Mouse (Mus musculus) midbrain, embryonic 13.5 days (tissue): ENCODE results near the gene Prame. TPM values are rescaled to one million over a fixed set of nuclear protein-coding genes. Genes with fewer than 3 reads are reported as not detected.
"Not testable (repeated sequence)": the region's sequence is repeated elsewhere in the genome, so short reads cannot be mapped to it uniquely, and the experiment has no call there.

Experiments
- ATAC-seq: fragments of 200-750 bp; cut with Nextera tagmentation; 2 replicates; pipeline ENCODE4 v1.8.0; 2017; ENCODE audit warnings: mild to moderate bottlenecking, moderate TSS enrichment, moderate library complexity
- H3K27ac ChIP-seq: fragments of 300-500 bp; sonication (generic); 2 replicates; pipeline ENCODE4 v1.5.1; 2015; ENCODE audit warnings: inconsistent platforms, mild to moderate bottlenecking, moderate library complexity
- H3K27me3 ChIP-seq: fragments of 300-500 bp; sonication (generic); 2 replicates; pipeline ENCODE4 v1.6.1; 2015; ENCODE audit warnings: mild to moderate bottlenecking, inconsistent platforms
- H3K36me3 ChIP-seq: fragments of 300-500 bp; sonication (generic); 2 replicates; pipeline ENCODE4 v1.6.1; 2015; ENCODE audit warnings: mild to moderate bottlenecking, inconsistent platforms
- H3K4me1 ChIP-seq: fragments of 300-500 bp; sonication (generic); replicated peaks from 2 replicates; pipeline ENCODE4 v1.6.1; 2015; ENCODE audit warnings: inconsistent platforms
- H3K4me2 ChIP-seq: fragments of 300-500 bp; sonication (generic); replicated peaks from 2 replicates; pipeline ENCODE4 v1.6.1; 2015; ENCODE audit warnings: moderate library complexity, mild to moderate bottlenecking, inconsistent platforms
- H3K4me3 ChIP-seq: fragments of 300-500 bp; sonication (generic); replicated peaks from 2 replicates; pipeline ENCODE4 v1.5.1; 2015; ENCODE audit warnings: mild to moderate bottlenecking, inconsistent platforms
- H3K9ac ChIP-seq: fragments of 300-500 bp; sonication (generic); replicated peaks from 2 replicates; pipeline ENCODE4 v1.6.1; 2015; ENCODE audit warnings: mild to moderate bottlenecking, inconsistent platforms
- H3K9me3 ChIP-seq: fragments of 300-500 bp; sonication (generic); 2 replicates; pipeline ENCODE4 v1.6.1; 2016; ENCODE audit warnings: mild to moderate bottlenecking, inconsistent platforms
- WGBS: fragments of 180-500 bp; shearing (Covaris S2); methylation state at CpG from one replicate; pipeline ENCODE4 v1.1.7; 2015; 5-methylcytosine and 5-hydroxymethylcytosine counted together
- polyA plus RNA-seq: library from polyadenylated mRNA; unstranded; fragments of >200 nt; fragmentation: Nextera tagmentation; extraction: Ambion mirVana; gene quantifications from 2 replicates; pipeline ENCODE4 v1.2.1, GENCODE M21; 2015

Prame gene
- polyA plus RNA-seq, result not detected in 2 replicates

DNA sequence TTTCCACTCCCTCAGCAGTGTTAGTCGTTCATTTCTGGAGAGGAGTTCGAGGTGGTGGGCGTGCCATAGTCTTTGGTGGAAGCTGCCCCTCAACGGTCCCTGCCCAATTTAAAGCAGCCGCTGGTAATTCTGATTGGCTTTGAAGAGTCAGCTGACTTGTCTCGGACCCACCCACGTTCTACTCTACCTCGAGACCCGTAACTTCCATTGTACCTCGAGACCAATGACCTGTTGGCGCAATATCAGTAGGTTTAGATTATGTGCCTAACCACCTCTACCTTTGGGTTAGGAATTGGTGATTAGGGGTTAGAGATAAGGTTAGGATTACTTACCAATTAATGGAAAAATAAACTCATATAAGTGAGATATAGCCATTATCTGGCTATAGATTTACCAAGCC lies at the start of gene Prame:
TSS of gene Prame (minus strand) at position 101 of the 400 bp plus-strand sequence.
- H3K4me3 ChIP-seq, result no peak within 1 kb of the TSS
- no peak for ATAC-seq
- 90% methylated on average over 11 of the region's 11 CpGs for WGBS

DNA sequence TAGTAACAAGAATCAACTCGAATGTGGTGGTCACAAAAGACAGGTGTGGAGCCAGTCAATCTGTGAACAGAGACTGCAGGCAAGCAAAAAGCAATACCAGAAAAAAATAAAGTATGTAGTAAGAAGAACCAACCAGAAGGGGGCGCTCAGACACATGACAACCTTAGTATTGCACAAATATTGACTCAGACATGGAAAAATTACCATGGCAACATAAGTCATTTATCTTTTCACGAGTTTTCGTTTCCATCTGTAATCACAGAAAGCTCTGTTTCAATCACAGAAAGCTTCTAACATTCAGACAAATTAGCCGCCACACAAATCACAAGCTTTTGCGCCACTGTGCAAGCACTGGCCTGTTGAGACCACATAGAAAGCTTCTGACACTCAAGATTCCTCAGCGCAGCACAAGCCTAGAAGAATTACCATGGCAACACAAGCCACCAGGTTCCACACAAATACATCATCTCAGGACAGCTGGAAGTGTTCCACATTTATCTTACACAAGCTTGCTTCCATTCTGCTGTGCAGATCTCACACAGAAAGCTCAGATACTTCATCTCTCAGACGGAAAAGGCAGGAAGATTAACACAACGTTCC lies 24.8 kb upstream of the Prame start:
- no peak for ATAC-seq

More for the DNA sequence above, at the start of gene Prame:
- no peak within 1 kb of the TSS for H3K4me2 ChIP-seq
- H3K27ac ChIP-seq, result no peak within 1 kb of the TSS
- H3K9me3 ChIP-seq, result no peaks in the 10 kb centered on the region
- no peak within 1 kb of the TSS for H3K9ac ChIP-seq
- H3K27me3 ChIP-seq, result no peaks in the 10 kb centered on the region
- no peaks in the 10 kb centered on the region for H3K36me3 ChIP-seq
- H3K4me1 ChIP-seq, result no peaks in the 10 kb centered on the region

DNA sequence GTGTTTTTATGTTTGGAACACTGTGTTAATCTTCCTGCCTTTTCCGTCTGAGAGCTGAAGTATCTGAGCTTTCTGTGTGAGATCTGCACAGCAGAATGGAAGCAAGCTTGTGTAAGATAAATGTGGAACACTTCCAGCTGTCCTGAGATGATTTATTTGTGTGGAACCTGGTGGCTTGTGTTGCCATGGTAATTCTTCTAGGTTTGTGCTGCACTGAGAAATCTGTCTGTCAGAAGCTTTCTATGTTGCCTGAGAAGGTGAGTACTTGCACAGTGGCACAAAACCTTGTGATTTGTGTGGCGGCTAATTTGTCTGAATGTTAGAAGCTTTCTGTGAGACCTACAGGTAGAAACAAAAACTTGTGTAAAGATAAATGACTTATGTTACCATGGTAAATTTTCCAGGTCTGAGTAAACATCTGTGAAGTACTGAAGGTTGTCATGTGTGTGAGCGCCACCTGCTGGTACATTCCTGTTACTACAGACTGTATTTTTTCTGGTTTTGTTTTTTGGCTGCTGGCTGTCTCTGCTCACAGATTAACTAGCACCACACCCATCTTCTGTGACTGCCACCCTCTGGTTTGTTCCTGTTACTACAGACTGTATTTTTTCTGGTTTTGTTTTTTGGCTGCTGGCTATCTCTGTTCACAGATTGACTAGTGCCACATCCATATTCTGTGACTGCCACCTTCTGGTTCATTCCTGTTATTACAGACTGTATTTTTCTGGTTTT lies 26.0 kb downstream of the Prame start:
- H3K36me3 ChIP-seq, ATAC-seq, H3K27ac ChIP-seq, H3K9ac ChIP-seq, H3K27me3 ChIP-seq, H3K4me1 ChIP-seq, H3K9me3 ChIP-seq, H3K4me3 ChIP-seq, H3K4me2 ChIP-seq: not testable (repeated sequence)
- 73% methylated on average over 3 of the region's 3 CpGs for WGBS

More for the DNA sequence above, 24.8 kb upstream of the Prame start:
- H3K4me1 ChIP-seq, result no peaks in the 10 kb centered on the region
- H3K4me2 ChIP-seq, result no peak overlapping the region
- 45% methylated on average over 9 of the region's 9 CpGs for WGBS
- no peak overlapping the region for H3K4me3 ChIP-seq
- H3K27ac ChIP-seq, result no peak overlapping the region
- no peaks in the 10 kb centered on the region for H3K9me3 ChIP-seq
- no peaks in the 10 kb centered on the region for H3K27me3 ChIP-seq
- H3K9ac ChIP-seq, result no peak overlapping the region
- no peaks in the 10 kb centered on the region for H3K36me3 ChIP-seq

DNA sequence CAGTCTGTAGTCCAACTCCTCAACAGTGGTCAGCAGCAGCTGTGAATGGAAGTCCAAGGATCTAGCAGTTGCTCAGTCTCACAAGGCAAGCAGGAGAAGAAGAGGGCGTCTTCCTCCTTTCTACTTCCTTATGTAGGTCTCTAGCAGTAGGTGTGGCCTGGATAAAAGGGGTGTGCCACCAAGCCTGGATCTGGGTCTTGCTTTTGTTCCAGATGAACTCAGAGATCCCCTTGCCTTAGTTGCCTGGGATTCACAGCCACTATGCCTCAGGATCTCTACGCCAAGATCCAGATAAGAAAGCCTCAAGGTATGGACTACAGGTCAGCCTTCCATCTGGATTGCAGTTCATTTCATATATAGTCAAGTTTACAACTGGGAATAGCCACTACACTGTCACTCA lies 28.8 kb downstream of the Prame start, which contains the start of gene Nxf7:
TSS of gene Nxf7 (minus strand) at position 101 of the 400 bp plus-strand sequence.
- 96% methylated on average over 2 of the region's 2 CpGs for WGBS
- no peaks in the 10 kb centered on the region; the same call in 1 of the 2 replicates for H3K9me3 ChIP-seq
- no peaks in the 10 kb centered on the region for H3K4me1 ChIP-seq
- H3K4me2 ChIP-seq, result no peak within 1 kb of the TSS
- no peak within 1 kb of the TSS for H3K27ac ChIP-seq
- no peak within 1 kb of the TSS for H3K9ac ChIP-seq
- no peak for ATAC-seq
- H3K4me3 ChIP-seq, result no peak within 1 kb of the TSS
- H3K36me3 ChIP-seq, result no peaks in the 10 kb centered on the region
- H3K27me3 ChIP-seq, result no peaks in the 10 kb centered on the region

DNA sequence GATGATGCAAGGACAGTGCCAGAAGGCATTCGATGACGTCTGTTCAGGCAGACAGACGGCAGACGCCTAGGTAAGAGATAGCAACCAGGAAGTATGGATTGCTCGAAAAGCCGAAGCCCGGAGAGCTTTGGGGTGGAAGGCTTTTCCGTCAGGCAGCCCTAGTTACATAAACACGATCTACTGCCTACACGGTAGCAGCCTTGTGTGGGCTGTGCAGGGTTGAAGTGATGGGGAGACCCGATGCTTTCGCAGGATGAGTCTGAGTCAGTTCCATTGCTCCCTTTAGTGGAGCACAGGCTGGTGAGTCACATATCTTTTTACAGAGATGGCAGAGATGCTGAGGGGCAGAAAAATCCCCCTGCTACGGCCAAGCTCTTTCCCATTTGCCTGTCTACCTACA lies 29.4 kb downstream of the Prame start:
- Histone ChIP-seq H3K27me3 (no peaks in the 10 kb centered on the region), H3K9me3 (no peaks in the 10 kb centered on the region; the same call in 1 of the 2 replicates), H3K9ac (no peak overlapping the region), H3K36me3 (no peaks in the 10 kb centered on the region), H3K27ac (no peak overlapping the region), H3K4me2 (no peak overlapping the region), H3K4me3 (no peak overlapping the region), H3K4me1 (no peaks in the 10 kb centered on the region)
- ATAC-seq, result no peak
- WGBS, result 95% methylated on average over 13 of the region's 13 CpGs

DNA sequence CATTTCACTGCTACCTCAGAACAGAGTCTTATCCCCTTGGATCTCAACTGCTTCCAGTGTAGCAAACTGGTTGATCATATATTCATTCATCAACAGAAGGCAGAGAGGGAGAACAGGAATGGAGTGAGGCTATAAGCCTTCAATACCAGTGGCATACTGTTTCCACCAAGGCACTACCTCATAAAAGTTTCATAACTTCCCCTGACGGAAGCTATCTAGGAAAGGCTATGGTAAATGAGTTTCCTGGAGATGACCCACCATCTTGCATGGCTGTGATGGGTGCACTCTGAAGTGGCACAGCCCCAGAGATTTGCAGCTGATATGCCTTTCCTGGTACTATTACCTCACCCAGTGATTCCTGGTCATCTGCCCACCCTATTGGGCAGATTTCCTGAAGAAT lies 51.1 kb downstream of the Prame start:
- Histone ChIP-seq H3K4me2 (no peak overlapping the region), H3K4me1 (no peaks in the 10 kb centered on the region), H3K9me3 (no peaks in the 10 kb centered on the region), H3K9ac (no peak overlapping the region), H3K27me3 (0 out of 2 replicates have a peak, but pooled peaks cover 3% of the 10 kb centered on the region), H3K27ac (no peak overlapping the region), H3K4me3 (no peak overlapping the region), H3K36me3 (no peaks in the 10 kb centered on the region)
- 81% methylated on average over 1 of the region's 1 CpGs for WGBS
- no peak for ATAC-seq

DNA sequence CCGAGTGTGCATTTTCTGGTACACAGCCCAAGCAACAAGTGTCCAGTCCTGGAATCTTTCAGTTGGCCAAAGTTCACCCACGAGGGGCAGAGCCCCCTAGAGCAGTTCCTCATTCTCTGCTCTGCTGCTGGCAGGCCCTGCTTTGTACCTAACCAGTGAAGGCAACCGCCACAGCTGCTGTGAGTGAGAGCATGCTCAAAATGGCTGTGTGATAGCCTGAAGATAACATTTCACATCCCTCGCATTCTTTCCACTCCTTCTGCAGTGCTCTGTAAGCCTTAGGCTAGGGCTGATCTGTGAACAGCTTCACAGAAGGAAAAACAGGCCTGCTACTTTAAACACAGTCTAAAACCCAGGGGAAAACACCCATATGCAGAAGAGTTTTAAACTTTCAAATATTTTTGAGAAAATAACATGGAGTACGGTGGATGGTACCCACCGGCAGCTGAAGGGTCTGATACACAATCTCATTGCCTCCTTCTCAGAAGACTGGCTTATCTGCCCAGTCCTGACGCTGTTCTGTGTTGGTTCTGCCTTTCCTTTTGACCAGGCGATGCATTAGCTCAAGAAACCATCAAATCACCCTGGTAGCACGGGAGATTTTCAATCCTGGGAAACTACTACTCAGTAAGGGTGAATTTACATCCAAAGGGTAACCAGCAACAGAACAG lies 52.4 kb downstream of the Prame start:
- not testable (repeated sequence) for ATAC-seq, H3K27ac ChIP-seq, H3K27me3 ChIP-seq, H3K9me3 ChIP-seq, H3K4me3 ChIP-seq, H3K9ac ChIP-seq, H3K36me3 ChIP-seq, H3K4me1 ChIP-seq, H3K4me2 ChIP-seq
- whole genome bisulfite sequencing, result 74% methylated on average over 9 of the region's 9 CpGs

DNA sequence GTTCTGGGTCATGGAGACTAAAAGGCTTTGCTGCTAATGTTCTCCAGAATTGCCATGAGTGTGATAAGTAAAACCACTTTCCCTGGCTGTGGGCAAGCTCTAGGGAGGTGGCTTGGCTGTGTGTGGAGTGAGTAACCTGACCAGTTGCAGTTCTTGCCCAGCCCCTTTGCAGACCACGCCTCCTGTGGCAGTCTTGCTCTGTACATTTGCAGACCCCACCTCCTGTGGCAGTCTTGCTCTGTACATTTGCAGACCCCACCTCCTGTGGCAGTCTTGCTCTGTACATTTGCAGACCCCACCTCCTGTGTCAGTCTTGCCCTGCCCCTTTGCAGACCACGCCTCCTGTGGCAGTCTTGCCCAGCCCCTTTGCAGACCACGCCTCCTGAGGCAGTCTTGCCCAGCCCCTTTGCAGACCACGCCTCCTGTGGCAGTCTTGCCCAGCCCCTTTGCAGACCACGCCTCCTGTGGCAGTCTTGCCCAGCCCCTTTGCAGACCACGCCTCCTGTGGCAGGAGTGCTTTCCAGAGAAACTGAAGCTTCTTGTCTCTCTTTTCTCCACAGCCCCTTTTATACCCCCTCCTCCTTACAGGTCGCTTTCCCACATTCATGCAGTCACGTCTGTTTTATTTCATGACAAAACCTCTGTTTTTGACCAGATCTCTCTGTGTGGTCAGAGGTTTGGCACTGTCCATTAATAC lies 53.1 kb downstream of the Prame start:
- H3K36me3 ChIP-seq, H3K27ac ChIP-seq, H3K9me3 ChIP-seq, H3K4me1 ChIP-seq, H3K4me2 ChIP-seq, H3K9ac ChIP-seq, H3K4me3 ChIP-seq, H3K27me3 ChIP-seq, ATAC-seq: not testable (repeated sequence)
- WGBS, result 29% methylated on average over 8 of the region's 8 CpGs

DNA sequence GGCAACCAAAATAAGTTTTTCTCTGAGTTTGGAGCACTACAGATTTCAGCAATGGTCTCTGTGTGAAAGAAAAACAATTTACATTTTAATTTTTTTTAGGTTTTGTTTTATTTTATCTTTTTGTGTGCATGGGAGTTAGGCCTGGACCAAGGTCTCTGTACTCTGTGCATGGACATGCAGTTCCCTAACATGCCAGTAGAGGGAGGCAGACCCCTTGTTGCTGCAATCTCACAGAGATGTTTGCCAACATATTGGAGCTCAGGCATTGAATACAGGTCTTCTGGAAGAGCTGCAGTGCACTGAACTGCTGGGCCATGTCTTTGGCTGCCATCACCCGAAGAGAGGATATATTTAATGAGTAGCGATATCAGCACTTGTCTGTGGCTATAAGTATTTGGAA lies 58.0 kb downstream of the Prame start:
- not testable (repeated sequence) for H3K4me2 ChIP-seq, H3K27ac ChIP-seq, H3K9ac ChIP-seq, H3K27me3 ChIP-seq, H3K4me1 ChIP-seq, H3K4me3 ChIP-seq, H3K36me3 ChIP-seq, H3K9me3 ChIP-seq
- WGBS, result 33% methylated on average over 2 of the region's 2 CpGs
- ATAC-seq, result peak; percentile 72

DNA sequence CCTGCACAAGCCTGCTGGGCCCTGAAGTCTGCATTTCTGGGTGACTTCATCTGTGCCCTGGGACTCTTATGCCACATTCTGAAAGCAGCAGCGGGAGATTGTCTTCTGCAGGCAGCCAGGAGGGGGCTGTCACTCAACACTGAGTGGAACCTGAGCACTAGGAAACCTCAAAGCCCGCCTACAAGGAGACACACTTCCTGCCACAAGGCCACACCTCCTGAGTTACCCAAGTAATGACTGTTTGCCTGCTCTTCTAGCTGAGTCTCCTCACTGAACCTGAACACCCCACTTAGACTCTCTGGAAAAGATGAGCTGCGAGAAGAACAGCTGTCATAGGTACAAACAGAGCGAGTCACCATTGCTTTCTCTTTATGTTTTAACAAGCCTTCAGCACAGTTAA lies 62.6 kb downstream of the Prame start:
- H3K4me1 ChIP-seq, H3K27ac ChIP-seq, H3K4me3 ChIP-seq, H3K36me3 ChIP-seq, H3K9ac ChIP-seq, H3K27me3 ChIP-seq, H3K9me3 ChIP-seq, H3K4me2 ChIP-seq, ATAC-seq: not testable (repeated sequence)
- WGBS, result 60% methylated on average over 4 of the region's 4 CpGs
